7 mouse cellular contexts compared by ENCODE assay signal in genomic region chr13:100728530-100728929, GRCm38 (mm10). TPM values are rescaled to one million over a fixed set of nuclear protein-coding genes. Genes with fewer than 3 reads are reported as not detected.
DNase-seq lines count a peak whose midpoint lies in the region; ATAC-seq lines count a peak whose summit lies in the region.
"Not testable (repeated sequence)": the region's sequence is repeated elsewhere in the genome, so short reads cannot be mapped to it uniquely, and the experiment has no call there.

No protein-coding gene starts in this region.

- ATAC-seq in embryonic facial prominence, embryonic 15.5 days (ENCODE audit: insufficient number of reproducible peaks, low FRiP score, low TSS enrichment, low read depth); heart, embryonic 11.5 days (replicated peaks; ENCODE audit: insufficient number of reproducible peaks, low FRiP score, low TSS enrichment); heart, embryonic 15.5 days (replicated peaks; ENCODE audit: insufficient number of reproducible peaks, insufficient read depth, low FRiP score, low read depth); liver, embryonic 13.5 days (ENCODE audit: low read depth): not testable (repeated sequence)

- H3K9ac ChIP-seq in embryonic facial prominence, embryonic 15.5 days; heart, embryonic 11.5 days (ENCODE audit: low read depth, low read length); heart, embryonic 15.5 days; liver, embryonic 13.5 days: not testable (repeated sequence)

- peaks cover 27% of the 10 kb centered on the region for H3K4me1 ChIP-seq in embryonic facial prominence, embryonic 15.5 days
- peaks cover 27% of the 10 kb centered on the region for H3K4me1 ChIP-seq in heart, embryonic 11.5 days (ENCODE audit: control insufficient read depth, insufficient read depth, low read length)
- H3K4me1 ChIP-seq in heart, embryonic 15.5 days (replicated peaks), result peaks cover 35% of the 10 kb centered on the region
- H3K4me1 ChIP-seq in limb, embryonic 10.5 days, result not testable (repeated sequence)
- peaks cover 65% of the 10 kb centered on the region for H3K4me1 ChIP-seq in liver, embryonic 13.5 days (replicated peaks)
- peaks cover 53% of the 10 kb centered on the region for H3K4me1 ChIP-seq in megakaryocyte, embryonic 14.5 days

- H3K4me2 ChIP-seq in embryonic facial prominence, embryonic 15.5 days (replicated peaks), result not testable (repeated sequence)
- H3K4me2 ChIP-seq in heart, embryonic 11.5 days, result peak overlapping the region; percentile 0; the same call in 1 of the 2 replicates
- H3K4me2 ChIP-seq in heart, embryonic 15.5 days, result 0 out of 2 replicates have a peak overlapping the region, but pooled peaks have one; percentile 6
- H3K4me2 ChIP-seq in liver, embryonic 13.5 days, result peak overlapping the region; percentile 74; the same call in 1 of the 2 replicates

- DNase-seq in ES-CJ7 (ENCODE audit: low read depth, low spot score), result peak; percentile 69
- DNase-seq in limb, embryonic 10.5 days (ENCODE audit: low spot score); liver, embryonic 13.5 days: not testable (repeated sequence)

- H3K27me3 ChIP-seq in embryonic facial prominence, embryonic 15.5 days; heart, embryonic 11.5 days (ENCODE audit: control insufficient read depth, insufficient read depth, low read length); heart, embryonic 15.5 days; limb, embryonic 10.5 days (ENCODE audit: low read depth, poor library complexity, severe bottlenecking); liver, embryonic 13.5 days; megakaryocyte, embryonic 14.5 days (replicated peaks): not testable (repeated sequence)

- peaks cover 15% of the 10 kb centered on the region; the same call in 1 of the 2 replicates for H3K36me3 ChIP-seq in embryonic facial prominence, embryonic 15.5 days
- peaks cover 12% of the 10 kb centered on the region for H3K36me3 ChIP-seq in heart, embryonic 11.5 days (ENCODE audit: control insufficient read depth, insufficient read depth, low read length)
- peaks cover 16% of the 10 kb centered on the region for H3K36me3 ChIP-seq in heart, embryonic 15.5 days
- H3K36me3 ChIP-seq in limb, embryonic 10.5 days, result peaks cover 57% of the 10 kb centered on the region
- peaks cover 38% of the 10 kb centered on the region for H3K36me3 ChIP-seq in liver, embryonic 13.5 days
- peaks cover 50% of the 10 kb centered on the region for H3K36me3 ChIP-seq in megakaryocyte, embryonic 14.5 days (replicated peaks; ENCODE audit: low read length)

- 92% methylated on average over 4 of the region's 4 CpGs for WGBS in embryonic facial prominence, embryonic 15.5 days
- WGBS in heart, embryonic 11.5 days (ENCODE audit: insufficient replicate concordance), result 89% methylated on average over 4 of the region's 4 CpGs
- WGBS in heart, embryonic 15.5 days, result 87% methylated on average over 4 of the region's 4 CpGs
- WGBS in limb, embryonic 10.5 days, result 95% methylated on average over 4 of the region's 4 CpGs
- WGBS in liver, embryonic 13.5 days (ENCODE audit: insufficient replicate concordance), result 67% methylated on average over 4 of the region's 4 CpGs

- 0 out of 2 replicates have a peak overlapping the region, but pooled peaks have one; percentile 84 for H3K4me3 ChIP-seq in embryonic facial prominence, embryonic 15.5 days (replicated peaks)
- H3K4me3 ChIP-seq in heart, embryonic 11.5 days (ENCODE audit: low read depth, low read length); heart, embryonic 15.5 days: not testable (repeated sequence)
- H3K4me3 ChIP-seq in limb, embryonic 10.5 days, result peak overlapping the region; percentile 93; the same call in 1 of the 2 replicates
- H3K4me3 ChIP-seq in liver, embryonic 13.5 days (replicated peaks), result peak overlapping the region; percentile 89
- peak overlapping the region; percentile 96 for H3K4me3 ChIP-seq in megakaryocyte, embryonic 14.5 days (replicated peaks)

- not testable (repeated sequence) for H3K9me3 ChIP-seq in embryonic facial prominence, embryonic 15.5 days (replicated peaks); heart, embryonic 11.5 days (replicated peaks; ENCODE audit: control insufficient read depth, low read length); heart, embryonic 15.5 days (replicated peaks); limb, embryonic 10.5 days (replicated peaks); liver, embryonic 13.5 days (replicated peaks); megakaryocyte, embryonic 14.5 days

- H3K27ac ChIP-seq in embryonic facial prominence, embryonic 15.5 days (replicated peaks); heart, embryonic 11.5 days (ENCODE audit: low read depth, low read length); heart, embryonic 15.5 days; limb, embryonic 10.5 days; liver, embryonic 13.5 days: not testable (repeated sequence)

RNA-seq across cellular contexts. Expression of gene Cdk7, which starts 2.2 kb away (rescaled TPM):
- 89.0 and 89.6 TPM in 2 replicates for polyA plus RNA-seq in embryonic facial prominence, embryonic 15.5 days (2015; fragmentation: Nextera tagmentation; extraction: Ambion mirVana)
- polyA plus RNA-seq in heart, embryonic 11.5 days (2014; fragmentation: Nextera tagmentation; extraction: Ambion mirVana), result 75.1 and 80.1 TPM in 2 replicates
- polyA plus RNA-seq in heart, embryonic 15.5 days (2015; fragmentation: Nextera tagmentation; extraction: Ambion mirVana), result 61.8 and 65.4 TPM in 2 replicates
- 116 and 117 TPM in 2 replicates for polyA plus RNA-seq in limb, embryonic 10.5 days (2016; fragmentation: Nextera tagmentation; extraction: Ambion mirVana)
- polyA plus RNA-seq in liver, embryonic 13.5 days (2015; fragmentation: Nextera tagmentation; extraction: Ambion mirVana), result 49.1 and 54.9 TPM in 2 replicates
- 15.0 and 19.6 TPM in 2 replicates for polyA plus RNA-seq in megakaryocyte, embryonic 14.5 days (2012; ENCODE audit: insufficient read depth, low replicate concordance)

RNA-seq across cellular contexts. Expression of gene Mrps36, which starts 15.9 kb away (rescaled TPM):
- 120 and 122 TPM in 2 replicates for polyA plus RNA-seq in embryonic facial prominence, embryonic 15.5 days (2015; fragmentation: Nextera tagmentation; extraction: Ambion mirVana)
- 243 and 253 TPM in 2 replicates for polyA plus RNA-seq in heart, embryonic 11.5 days (2014; fragmentation: Nextera tagmentation; extraction: Ambion mirVana)
- 211 and 283 TPM in 2 replicates for polyA plus RNA-seq in heart, embryonic 15.5 days (2015; fragmentation: Nextera tagmentation; extraction: Ambion mirVana)
- 97.0 and 114 TPM in 2 replicates for polyA plus RNA-seq in limb, embryonic 10.5 days (2016; fragmentation: Nextera tagmentation; extraction: Ambion mirVana)
- 159 and 167 TPM in 2 replicates for polyA plus RNA-seq in liver, embryonic 13.5 days (2015; fragmentation: Nextera tagmentation; extraction: Ambion mirVana)
- 44.4 and 117 TPM in 2 replicates for polyA plus RNA-seq in megakaryocyte, embryonic 14.5 days (2012; ENCODE audit: insufficient read depth, low replicate concordance)

RNA-seq across cellular contexts. Expression of gene Cenph, which starts 47.2 kb away (rescaled TPM):
- polyA plus RNA-seq in embryonic facial prominence, embryonic 15.5 days (2015; fragmentation: Nextera tagmentation; extraction: Ambion mirVana), result 26.1 and 29.6 TPM in 2 replicates
- polyA plus RNA-seq in heart, embryonic 11.5 days (2014; fragmentation: Nextera tagmentation; extraction: Ambion mirVana), result 27.0 and 31.2 TPM in 2 replicates
- 14.0 and 15.6 TPM in 2 replicates for polyA plus RNA-seq in heart, embryonic 15.5 days (2015; fragmentation: Nextera tagmentation; extraction: Ambion mirVana)
- 72.3 and 77.8 TPM in 2 replicates for polyA plus RNA-seq in limb, embryonic 10.5 days (2016; fragmentation: Nextera tagmentation; extraction: Ambion mirVana)
- polyA plus RNA-seq in liver, embryonic 13.5 days (2015; fragmentation: Nextera tagmentation; extraction: Ambion mirVana), result 46.2 and 57.1 TPM in 2 replicates
- 9.2 TPM in 1 of 2 replicates, not detected in the other for polyA plus RNA-seq in megakaryocyte, embryonic 14.5 days (2012; ENCODE audit: insufficient read depth, low replicate concordance)

RNA-seq across cellular contexts. Expression of gene Ccnb1, which starts 57.8 kb away (rescaled TPM):
- 167 and 170 TPM in 2 replicates for polyA plus RNA-seq in embryonic facial prominence, embryonic 15.5 days (2015; fragmentation: Nextera tagmentation; extraction: Ambion mirVana)
- polyA plus RNA-seq in heart, embryonic 11.5 days (2014; fragmentation: Nextera tagmentation; extraction: Ambion mirVana), result 239 and 248 TPM in 2 replicates
- 159 and 183 TPM in 2 replicates for polyA plus RNA-seq in heart, embryonic 15.5 days (2015; fragmentation: Nextera tagmentation; extraction: Ambion mirVana)
- polyA plus RNA-seq in limb, embryonic 10.5 days (2016; fragmentation: Nextera tagmentation; extraction: Ambion mirVana), result 406 and 409 TPM in 2 replicates
- polyA plus RNA-seq in liver, embryonic 13.5 days (2015; fragmentation: Nextera tagmentation; extraction: Ambion mirVana), result 277 and 297 TPM in 2 replicates
- 3.9 TPM in 1 of 2 replicates, not detected in the other for polyA plus RNA-seq in megakaryocyte, embryonic 14.5 days (2012; ENCODE audit: insufficient read depth, low replicate concordance)

RNA-seq across cellular contexts. Expression of gene Ccdc125, which starts 59.0 kb away (rescaled TPM):
- 3.4 and 3.7 TPM in 2 replicates for polyA plus RNA-seq in embryonic facial prominence, embryonic 15.5 days (2015; fragmentation: Nextera tagmentation; extraction: Ambion mirVana)
- polyA plus RNA-seq in heart, embryonic 11.5 days (2014; fragmentation: Nextera tagmentation; extraction: Ambion mirVana), result 3.2 and 4.4 TPM in 2 replicates
- 2.6 and 4.1 TPM in 2 replicates for polyA plus RNA-seq in heart, embryonic 15.5 days (2015; fragmentation: Nextera tagmentation; extraction: Ambion mirVana)
- polyA plus RNA-seq in limb, embryonic 10.5 days (2016; fragmentation: Nextera tagmentation; extraction: Ambion mirVana), result 3.7 and 4.1 TPM in 2 replicates
- 5.3 and 6.0 TPM in 2 replicates for polyA plus RNA-seq in liver, embryonic 13.5 days (2015; fragmentation: Nextera tagmentation; extraction: Ambion mirVana)
- polyA plus RNA-seq in megakaryocyte, embryonic 14.5 days (2012; ENCODE audit: insufficient read depth, low replicate concordance), result 0.47 TPM in 1 of 2 replicates, not detected in the other
